Mouse (Mus musculus): ENCODE results near the gene Hyal1. TPM values are rescaled to one million over a fixed set of nuclear protein-coding genes. Genes with fewer than 3 reads are reported as not detected.
"Not testable (repeated sequence)": the region's sequence is repeated elsewhere in the genome, so short reads cannot be mapped to it uniquely, and the experiment has no call there.

Hyal1 gene
- polyA plus RNA-seq, 1 experiment from 2014 or later: 6.8 TPM

GRCm38 (mm10) chr9:107569270-107569669, 7.5 kb upstream of the Hyal1 start:
- no peak for DNase-seq (ENCODE audit: low spot score)
- under 1% methylated on average over 23 of the region's 23 CpGs for WGBS
- H3K4me1 ChIP-seq: peaks cover 66% of the 10 kb centered on the region
- no peaks in the 10 kb centered on the region for H3K27me3 ChIP-seq (ENCODE audit: insufficient read depth, poor library complexity, severe bottlenecking)
- no peaks in the 10 kb centered on the region for H3K9me3 ChIP-seq
- peak overlapping the region; percentile 97 for H3K27ac ChIP-seq
- peak overlapping the region; percentile 81 for H3K4me3 ChIP-seq
- peaks cover 51% of the 10 kb centered on the region for H3K36me3 ChIP-seq

GRCm38 (mm10) chr9:107570016-107570415, 6.7 kb upstream of the Hyal1 start:
- peaks cover 51% of the 10 kb centered on the region for H3K36me3 ChIP-seq
- H3K4me1 ChIP-seq: peaks cover 64% of the 10 kb centered on the region
- WGBS: 53% methylated on average over 13 of the region's 13 CpGs
- H3K27ac ChIP-seq: peak overlapping the region; percentile 97
- H3K27me3 ChIP-seq (ENCODE audit: insufficient read depth, poor library complexity, severe bottlenecking): no peaks in the 10 kb centered on the region
- H3K4me3 ChIP-seq: peak overlapping the region; percentile 81
- DNase-seq (ENCODE audit: low spot score): no peak
- no peaks in the 10 kb centered on the region for H3K9me3 ChIP-seq

- peak; percentile 84 for DNase-seq (ENCODE audit: low spot score)
- Histone ChIP-seq H3K27me3 (ENCODE audit: insufficient read depth, poor library complexity, severe bottlenecking) (no peaks in the 10 kb centered on the region), H3K4me1 (peaks cover 62% of the 10 kb centered on the region), H3K4me3 (peak overlapping the region; percentile 81), H3K36me3 (peaks cover 44% of the 10 kb centered on the region), H3K9me3 (no peaks in the 10 kb centered on the region), H3K27ac (peak overlapping the region; percentile 97; the same call in 1 of the 2 replicates)
- WGBS: 60% methylated on average over 21 of the region's 21 CpGs
These were observed 5.9 kb upstream of the Hyal1 start for GRCm38 (mm10) chr9:107570845-107571244.

GRCm38 (mm10) chr9:107571534-107572326, 5.0 kb upstream of the Hyal1 start:
- H3K36me3 ChIP-seq: peaks cover 44% of the 10 kb centered on the region
- WGBS: 88% methylated on average over 22 of the region's 22 CpGs

GRCm38 (mm10) chr9:107572327-107572662, 4.4 kb upstream of the Hyal1 start:
- no peak for DNase-seq (ENCODE audit: low spot score)
- Histone ChIP-seq H3K9me3 (no peaks in the 10 kb centered on the region), H3K4me3 (no peak overlapping the region), H3K27ac (no peak overlapping the region), H3K4me1 (peaks cover 60% of the 10 kb centered on the region), H3K36me3 (peaks cover 44% of the 10 kb centered on the region), H3K27me3 (ENCODE audit: insufficient read depth, poor library complexity, severe bottlenecking) (no peaks in the 10 kb centered on the region)
- 98% methylated on average over 2 of the region's 2 CpGs for WGBS

More at GRCm38 (mm10) chr9:107571534-107572326, 5.0 kb upstream of the Hyal1 start:
- Histone ChIP-seq H3K27ac (peak overlapping the region; percentile 97; the same call in 1 of the 2 replicates), H3K27me3 (ENCODE audit: insufficient read depth, poor library complexity, severe bottlenecking) (no peaks in the 10 kb centered on the region), H3K4me3 (peak overlapping the region; percentile 81), H3K4me1 (peaks cover 60% of the 10 kb centered on the region), H3K9me3 (no peaks in the 10 kb centered on the region)
- no peak for DNase-seq (ENCODE audit: low spot score)

- WGBS: 79% methylated on average over 6 of the region's 6 CpGs
- H3K4me1 ChIP-seq: peaks cover 61% of the 10 kb centered on the region
- peaks cover 44% of the 10 kb centered on the region for H3K36me3 ChIP-seq
These were observed 3.0 kb upstream of the Hyal1 start for GRCm38 (mm10) chr9:107573774-107574173.

GRCm38 (mm10) chr9:107575579-107576356, 959 bp upstream of the Hyal1 start:
- DNase-seq (ENCODE audit: low spot score): no peak
- Histone ChIP-seq H3K9me3 (no peaks in the 10 kb centered on the region), H3K27me3 (ENCODE audit: insufficient read depth, poor library complexity, severe bottlenecking) (no peaks in the 10 kb centered on the region), H3K4me3 (no peak overlapping the region; the same call in 1 of the 2 replicates), H3K36me3 (peaks cover 38% of the 10 kb centered on the region), H3K4me1 (peaks cover 59% of the 10 kb centered on the region), H3K27ac (peak overlapping the region; percentile 8)
- WGBS: 86% methylated on average over 14 of the region's 14 CpGs

More at GRCm38 (mm10) chr9:107573774-107574173, 3.0 kb upstream of the Hyal1 start:
- not testable (repeated sequence) for H3K4me3 ChIP-seq; DNase-seq (ENCODE audit: low spot score); H3K9me3 ChIP-seq; H3K27me3 ChIP-seq (ENCODE audit: insufficient read depth, poor library complexity, severe bottlenecking); H3K27ac ChIP-seq

- H3K27ac ChIP-seq: no peak overlapping the region
- H3K4me3 ChIP-seq: no peak overlapping the region
- peaks cover 21% of the 10 kb centered on the region for H3K36me3 ChIP-seq
- no peaks in the 10 kb centered on the region for H3K27me3 ChIP-seq (ENCODE audit: insufficient read depth, poor library complexity, severe bottlenecking)
- H3K4me1 ChIP-seq: peaks cover 63% of the 10 kb centered on the region
- no peak for DNase-seq (ENCODE audit: low spot score)
- no peaks in the 10 kb centered on the region for H3K9me3 ChIP-seq
- WGBS: 88% methylated on average over 10 of the region's 10 CpGs
These were observed 1.1 kb downstream of the Hyal1 start for GRCm38 (mm10) chr9:107577871-107578270.

GRCm38 (mm10) chr9:107578587-107578986, 1.9 kb downstream of the Hyal1 start, which contains the start of gene Naa80:
Naa80 (plus strand) TSS chr9:107578887.
- peaks cover 22% of the 10 kb centered on the region for H3K36me3 ChIP-seq
- H3K9me3 ChIP-seq: no peaks in the 10 kb centered on the region
- 69% methylated on average over 3 of the region's 3 CpGs for WGBS
- DNase-seq (ENCODE audit: low spot score): no peak
- H3K27me3 ChIP-seq (ENCODE audit: insufficient read depth, poor library complexity, severe bottlenecking): no peaks in the 10 kb centered on the region
- H3K4me1 ChIP-seq: peaks cover 67% of the 10 kb centered on the region
- 0 out of 2 replicates have a peak within 1 kb of the TSS, but pooled peaks have one; percentile 25 for H3K27ac ChIP-seq
- H3K4me3 ChIP-seq: no peak within 1 kb of the TSS; the same call in 1 of the 2 replicates

- Histone ChIP-seq H3K36me3 (peaks cover 21% of the 10 kb centered on the region), H3K9me3 (no peaks in the 10 kb centered on the region), H3K27ac (0 out of 2 replicates have a peak overlapping the region, but pooled peaks have one; percentile 25), H3K27me3 (ENCODE audit: insufficient read depth, poor library complexity, severe bottlenecking) (no peaks in the 10 kb centered on the region), H3K4me1 (peaks cover 67% of the 10 kb centered on the region), H3K4me3 (no peak overlapping the region)
- DNase-seq (ENCODE audit: low spot score): no peak
- 90% methylated on average over 14 of the region's 14 CpGs for WGBS
These were observed 2.5 kb downstream of the Hyal1 start for GRCm38 (mm10) chr9:107579023-107579900.

- peak; percentile 95 for DNase-seq (ENCODE audit: low spot score)
- Histone ChIP-seq H3K9me3 (no peaks in the 10 kb centered on the region), H3K4me3 (peak within 1 kb of the TSS; percentile 82), H3K27ac (peak within 1 kb of the TSS; percentile 94), H3K4me1 (peaks cover 63% of the 10 kb centered on the region), H3K27me3 (ENCODE audit: insufficient read depth, poor library complexity, severe bottlenecking) (no peaks in the 10 kb centered on the region), H3K36me3 (peaks cover 21% of the 10 kb centered on the region)
- under 1% methylated on average over 32 of the region's 32 CpGs for WGBS
These were observed 4.0 kb downstream of the Hyal1 start, which contains the start of gene Hyal3 for GRCm38 (mm10) chr9:107580501-107581317. Hyal3 (plus strand) TSS chr9:107580818.

Data from heart, embryonic 10.5 days (tissue).